Mouse (Mus musculus) kidney, embryonic 15.5 days (tissue): ENCODE results near the gene Endov. TPM values are rescaled to one million over a fixed set of nuclear protein-coding genes. Genes with fewer than 3 reads are reported as not detected.
A peak's percentile ranks its signal among the peaks of the same experiment; 100 is the strongest.

Experiments used
- ATAC-seq: fragments of 200-750 bp; cut with Nextera tagmentation; replicated peaks from 2 replicates; pipeline ENCODE4 v1.8.0; 2017; ENCODE audit warnings: moderate TSS enrichment; ENCODE audit not compliant: low FRiP score
- H3K27ac ChIP-seq: fragments of 300-500 bp; sonication (generic); 2 replicates; pipeline ENCODE4 v1.5.1; 2015; ENCODE audit warnings: mild to moderate bottlenecking, inconsistent platforms
- H3K27me3 ChIP-seq: fragments of 300-500 bp; sonication (generic); 2 replicates; pipeline ENCODE4 v1.6.1; 2015; ENCODE audit warnings: inconsistent platforms
- H3K36me3 ChIP-seq: fragments of 300-500 bp; sonication (generic); 2 replicates; pipeline ENCODE4 v1.6.1; 2015; ENCODE audit warnings: inconsistent platforms
- H3K4me1 ChIP-seq: fragments of 300-500 bp; sonication (generic); 2 replicates; pipeline ENCODE4 v1.6.1; 2015; ENCODE audit warnings: inconsistent platforms
- H3K4me2 ChIP-seq: fragments of 300-500 bp; sonication (generic); 2 replicates; pipeline ENCODE4 v1.6.1; 2015; ENCODE audit warnings: moderate library complexity, mild to moderate bottlenecking, inconsistent platforms
- H3K4me3 ChIP-seq: fragments of 300-500 bp; sonication (generic); replicated peaks from 2 replicates; pipeline ENCODE4 v1.5.1; 2015; ENCODE audit warnings: mild to moderate bottlenecking, inconsistent platforms
- H3K9ac ChIP-seq: fragments of 300-500 bp; sonication (generic); 2 replicates; pipeline ENCODE4 v1.6.1; 2015; ENCODE audit warnings: mild to moderate bottlenecking, inconsistent platforms
- H3K9me3 ChIP-seq: fragments of 300-500 bp; sonication (generic); replicated peaks from 2 replicates; pipeline ENCODE4 v1.6.1; 2016; ENCODE audit warnings: inconsistent platforms
- WGBS: fragments of 180-500 bp; shearing (Covaris S2); methylation state at CpG from one replicate; pipeline ENCODE4 v1.1.7; 2015; ENCODE audit warnings: mixed read lengths; 5-methylcytosine and 5-hydroxymethylcytosine counted together
- polyA plus RNA-seq: library from polyadenylated mRNA; unstranded; fragments of >200 nt; fragmentation: Nextera tagmentation; extraction: Ambion mirVana; gene quantifications from 2 replicates; pipeline ENCODE4 v1.2.1, GENCODE M21; 2015

Endov gene
- polyA plus RNA-seq, 1 experiment from 2014 or later, result 16.3 TPM

DNA sequence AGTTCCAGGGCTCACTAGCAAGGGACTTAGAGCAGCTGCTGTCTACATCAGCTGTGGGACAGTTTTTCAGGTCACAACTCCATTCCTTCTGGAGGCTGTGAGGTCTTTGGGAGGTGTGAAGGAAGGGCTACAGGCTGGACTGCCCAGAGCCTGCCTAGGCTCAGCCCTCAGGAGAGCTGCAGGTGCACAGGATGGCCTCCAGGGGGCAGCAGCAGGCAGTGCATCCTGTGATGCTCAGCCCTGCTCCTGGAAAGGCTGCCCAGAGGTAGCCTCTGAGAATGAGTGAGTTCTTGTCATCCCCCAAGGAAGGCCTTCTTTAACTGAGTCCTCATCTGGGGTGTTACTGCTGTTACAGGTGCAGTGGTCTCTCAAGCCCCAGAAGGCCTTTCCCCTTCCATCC, 12.5 kb downstream of the Endov start:
- peaks cover 97% of the 10 kb centered on the region for H3K36me3 ChIP-seq
- H3K9ac ChIP-seq, result no peak overlapping the region
- no peaks in the 10 kb centered on the region for H3K4me1 ChIP-seq
- H3K27ac ChIP-seq, result no peak overlapping the region
- no peak overlapping the region for H3K4me3 ChIP-seq
- no peaks in the 10 kb centered on the region for H3K27me3 ChIP-seq
- peak; percentile 68; the same call in 1 of the 2 replicates for ATAC-seq
- H3K9me3 ChIP-seq, result no peaks in the 10 kb centered on the region
- no peak overlapping the region for H3K4me2 ChIP-seq

DNA sequence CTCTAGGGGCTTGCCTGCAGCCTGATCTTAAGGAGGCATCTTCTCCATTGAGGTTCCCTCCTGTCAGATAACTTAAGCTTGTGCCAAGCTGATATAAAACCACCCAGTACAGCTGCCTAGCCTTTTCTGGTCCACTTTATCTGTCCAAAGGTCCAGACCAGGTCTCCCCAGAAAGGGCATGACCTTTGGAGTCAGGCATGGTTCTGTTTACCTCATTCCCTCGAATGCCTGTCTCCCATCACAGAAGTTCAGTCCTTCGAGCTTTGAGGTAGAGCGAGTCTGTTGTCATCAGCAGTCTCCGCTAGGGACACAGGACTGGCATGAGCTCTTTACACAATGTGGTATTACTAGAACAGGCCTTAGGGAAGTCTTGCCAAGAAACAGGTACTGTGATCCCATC, 15.2 kb downstream of the Endov start:
- 88% methylated on average over 4 of the region's 4 CpGs for WGBS
- Histone ChIP-seq H3K4me3 (no peak overlapping the region), H3K9me3 (no peaks in the 10 kb centered on the region), H3K4me2 (no peak overlapping the region), H3K4me1 (no peaks in the 10 kb centered on the region), H3K27me3 (no peaks in the 10 kb centered on the region), H3K9ac (no peak overlapping the region), H3K27ac (no peak overlapping the region), H3K36me3 (peaks cover 70% of the 10 kb centered on the region)
- ATAC-seq, result no peak

GRCm38 (mm10) chr11:119507772-119508171, 16.6 kb downstream of the Endov start:
- ATAC-seq, result no peak
- 82% methylated on average over 8 of the region's 8 CpGs for WGBS
- Histone ChIP-seq H3K4me2 (no peak overlapping the region), H3K27ac (no peak overlapping the region), H3K4me1 (0 out of 2 replicates have a peak, but pooled peaks cover 2% of the 10 kb centered on the region), H3K4me3 (no peak overlapping the region), H3K9me3 (no peaks in the 10 kb centered on the region), H3K36me3 (peaks cover 56% of the 10 kb centered on the region), H3K9ac (no peak overlapping the region), H3K27me3 (no peaks in the 10 kb centered on the region)

DNA sequence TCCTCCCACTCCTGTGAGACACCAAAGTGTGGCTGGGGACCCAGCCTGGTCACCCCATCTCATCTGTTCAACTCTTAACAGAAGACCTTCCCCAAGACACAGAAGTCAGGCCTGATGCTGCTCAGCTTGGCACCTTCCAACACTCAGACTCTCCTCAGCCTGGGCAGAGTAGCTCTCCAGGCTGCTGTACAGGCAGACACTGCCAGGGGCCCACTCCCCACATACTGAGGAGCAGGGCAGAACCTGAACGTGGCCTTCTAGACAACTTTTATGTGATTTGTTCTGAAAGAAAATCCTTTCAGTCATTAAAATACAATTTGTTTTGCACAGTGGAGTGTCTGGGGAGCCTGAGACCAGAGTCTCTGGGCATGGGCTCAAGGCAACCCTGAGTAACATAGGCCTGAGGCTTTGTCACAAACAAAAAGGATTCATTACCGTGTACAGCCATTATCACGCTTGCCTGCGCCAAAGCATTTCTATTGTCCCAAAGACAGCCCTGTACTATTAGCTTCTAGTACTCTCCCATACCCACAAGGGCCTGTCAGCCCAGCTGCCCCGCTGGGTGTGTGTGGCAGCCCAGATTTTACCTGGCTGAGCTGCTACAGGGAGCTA, 18.1 kb downstream of the Endov start:
- Histone ChIP-seq H3K27ac (no peak overlapping the region), H3K36me3 (peaks cover 41% of the 10 kb centered on the region), H3K9me3 (no peaks in the 10 kb centered on the region), H3K4me1 (peaks cover 9% of the 10 kb centered on the region; the same call in 1 of the 2 replicates), H3K4me3 (no peak overlapping the region), H3K9ac (no peak overlapping the region), H3K27me3 (peaks cover 3% of the 10 kb centered on the region), H3K4me2 (no peak overlapping the region)
- no peak for ATAC-seq
- whole genome bisulfite sequencing, result 74% methylated on average over 5 of the region's 5 CpGs

GRCm38 (mm10) chr11:119513038-119513659, 22.0 kb downstream of the Endov start:
- no peak for ATAC-seq
- 27% methylated on average over 9 of the region's 9 CpGs for WGBS
- peaks cover 5% of the 10 kb centered on the region for H3K36me3 ChIP-seq

DNA sequence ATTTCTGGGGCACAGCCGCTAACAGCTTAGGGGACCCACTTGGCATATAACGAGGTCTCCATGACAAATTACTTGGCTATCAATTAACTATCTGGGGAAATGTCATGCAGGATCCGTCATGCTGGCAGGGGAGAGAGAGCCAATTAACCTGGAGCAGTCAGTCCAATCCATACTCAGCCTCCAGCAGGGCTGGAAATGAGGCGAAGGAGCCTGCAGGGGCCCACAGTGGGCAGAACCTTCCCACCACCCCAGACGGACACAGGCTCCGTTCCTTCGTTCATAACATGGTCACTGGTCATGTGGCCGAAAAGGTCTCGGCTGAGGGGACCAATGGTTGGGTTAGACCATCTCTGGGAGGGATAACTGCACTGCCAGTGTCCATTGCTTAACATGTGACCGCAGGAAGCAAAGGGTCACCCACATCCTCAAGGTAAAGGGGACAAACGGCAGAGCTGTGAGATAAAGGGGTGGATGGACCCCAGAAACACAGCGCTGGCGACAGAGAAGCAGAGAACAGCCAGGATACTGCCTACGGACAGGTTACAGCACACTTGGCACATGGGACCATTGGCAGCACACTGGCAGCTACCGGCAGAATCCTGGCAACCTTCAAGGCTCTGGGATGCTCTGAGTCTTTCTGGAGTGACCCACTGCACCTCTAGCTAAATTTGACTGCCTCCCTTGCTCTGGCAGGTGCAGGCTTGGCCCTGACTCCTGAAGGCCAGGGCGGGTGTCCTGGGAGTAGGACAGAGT, 23.1 kb downstream of the Endov start:
- H3K4me1 ChIP-seq, result peaks cover 18% of the 10 kb centered on the region
- H3K4me2 ChIP-seq, result peak overlapping the region; percentile 56
- H3K27me3 ChIP-seq, result peaks cover 23% of the 10 kb centered on the region
- peak overlapping the region; percentile 28; the same call in 1 of the 2 replicates for H3K4me3 ChIP-seq
- H3K27ac ChIP-seq, result no peak overlapping the region
- H3K9ac ChIP-seq, result no peak overlapping the region
- no peaks in the 10 kb centered on the region for H3K9me3 ChIP-seq
- WGBS, result 52% methylated on average over 16 of the region's 16 CpGs
- ATAC-seq, result no peak
- no peaks in the 10 kb centered on the region for H3K36me3 ChIP-seq

More at GRCm38 (mm10) chr11:119513038-119513659, 22.0 kb downstream of the Endov start:
- Histone ChIP-seq H3K4me3 (no peak overlapping the region), H3K4me2 (no peak overlapping the region), H3K9ac (no peak overlapping the region), H3K9me3 (no peaks in the 10 kb centered on the region), H3K27ac (no peak overlapping the region), H3K4me1 (peaks cover 18% of the 10 kb centered on the region), H3K27me3 (peaks cover 23% of the 10 kb centered on the region)

DNA sequence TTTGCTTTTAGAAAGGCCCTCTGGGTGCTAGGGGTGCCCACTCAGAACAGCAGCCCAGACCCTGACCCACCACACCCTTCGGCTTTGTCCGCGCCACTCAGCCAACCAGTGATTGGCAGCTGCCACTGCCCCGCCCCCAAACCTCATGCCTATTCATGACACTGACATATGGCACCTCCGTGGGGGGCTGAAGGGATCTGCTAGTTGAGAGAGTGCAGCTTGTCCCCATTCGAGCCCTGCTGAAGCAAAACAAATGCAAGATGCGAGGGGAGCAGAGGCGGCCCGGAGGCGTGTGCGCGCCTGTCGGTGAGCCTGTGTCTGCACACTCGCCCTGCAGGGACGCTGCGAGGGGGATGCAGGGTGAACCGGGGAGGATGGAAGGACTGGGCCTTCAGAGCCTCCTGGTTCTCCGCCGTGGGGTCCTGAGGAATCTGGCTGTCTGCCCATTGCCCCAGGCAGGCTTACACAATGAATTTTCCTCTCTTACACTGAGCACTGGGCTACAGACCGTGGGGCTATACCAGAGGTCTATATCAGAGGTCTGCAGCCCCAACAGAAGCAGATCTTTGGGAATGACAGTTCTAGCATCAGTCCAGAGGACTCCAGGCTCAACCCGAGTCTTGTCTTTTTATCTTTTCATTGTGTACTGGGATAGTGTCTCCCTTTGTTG, 24.0 kb downstream of the Endov start:
- Histone ChIP-seq H3K36me3 (no peaks in the 10 kb centered on the region), H3K4me2 (peak overlapping the region; percentile 56), H3K9me3 (no peaks in the 10 kb centered on the region), H3K9ac (no peak overlapping the region), H3K27ac (no peak overlapping the region), H3K4me3 (peak overlapping the region; percentile 28), H3K27me3 (peaks cover 23% of the 10 kb centered on the region), H3K4me1 (peaks cover 18% of the 10 kb centered on the region)
- WGBS, result 5% methylated on average over 21 of the region's 21 CpGs
- ATAC-seq, result 0 out of 2 replicates have a peak, but pooled peaks have one; percentile 22

- H3K27me3 ChIP-seq, result peaks cover 23% of the 10 kb centered on the region
- no peak for ATAC-seq
These were observed 24.9 kb downstream of the Endov start for GRCm38 (mm10) chr11:119515823-119516676.

DNA sequence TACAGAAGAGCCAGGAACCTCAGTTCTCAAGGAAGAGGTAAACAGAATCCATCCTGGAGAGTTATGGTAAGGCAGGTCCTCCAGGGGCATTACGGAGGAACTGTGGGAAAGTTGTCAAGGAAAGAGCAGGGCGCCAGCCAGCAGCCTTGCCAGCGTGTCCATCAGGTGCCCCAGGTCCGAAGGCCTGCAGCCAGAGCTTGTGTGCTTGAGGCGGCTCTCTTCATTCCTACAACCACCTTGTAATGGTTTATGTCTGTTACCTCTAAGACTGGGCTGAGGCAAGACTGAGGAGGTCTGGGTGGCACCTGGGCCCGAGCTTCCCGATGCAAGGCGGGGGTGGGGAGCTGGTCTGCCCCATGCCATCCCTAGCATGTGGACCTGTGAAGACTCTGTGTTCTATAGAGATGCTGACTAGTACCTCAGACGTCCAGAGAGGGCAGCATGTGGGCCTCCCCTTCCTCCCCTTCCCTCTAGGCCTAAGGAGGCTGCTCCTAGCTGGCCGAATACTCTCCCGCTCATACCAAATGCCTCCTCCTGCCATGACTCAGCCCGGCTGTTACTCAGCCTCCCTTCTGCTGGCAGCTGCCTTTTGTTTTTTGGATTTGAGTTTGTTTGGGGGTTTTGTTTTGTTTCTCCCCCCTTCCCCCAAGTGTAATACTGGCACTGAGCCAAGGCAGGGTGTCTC, 25.7 kb downstream of the Endov start:
- H3K4me1 ChIP-seq, result peaks cover 18% of the 10 kb centered on the region
- H3K4me3 ChIP-seq, result no peak overlapping the region
- H3K36me3 ChIP-seq, result no peaks in the 10 kb centered on the region
- H3K4me2 ChIP-seq, result no peak overlapping the region
- ATAC-seq, result no peak
- H3K9ac ChIP-seq, result no peak overlapping the region
- H3K27ac ChIP-seq, result no peak overlapping the region
- H3K27me3 ChIP-seq, result peaks cover 23% of the 10 kb centered on the region
- WGBS, result 66% methylated on average over 12 of the region's 12 CpGs
- H3K9me3 ChIP-seq, result no peaks in the 10 kb centered on the region

More at GRCm38 (mm10) chr11:119515823-119516676, 24.9 kb downstream of the Endov start:
- Histone ChIP-seq H3K27ac (no peak overlapping the region), H3K36me3 (no peaks in the 10 kb centered on the region), H3K4me2 (no peak overlapping the region), H3K9me3 (no peaks in the 10 kb centered on the region), H3K9ac (no peak overlapping the region), H3K4me1 (peaks cover 18% of the 10 kb centered on the region), H3K4me3 (no peak overlapping the region)
- 79% methylated on average over 16 of the region's 16 CpGs for WGBS

DNA sequence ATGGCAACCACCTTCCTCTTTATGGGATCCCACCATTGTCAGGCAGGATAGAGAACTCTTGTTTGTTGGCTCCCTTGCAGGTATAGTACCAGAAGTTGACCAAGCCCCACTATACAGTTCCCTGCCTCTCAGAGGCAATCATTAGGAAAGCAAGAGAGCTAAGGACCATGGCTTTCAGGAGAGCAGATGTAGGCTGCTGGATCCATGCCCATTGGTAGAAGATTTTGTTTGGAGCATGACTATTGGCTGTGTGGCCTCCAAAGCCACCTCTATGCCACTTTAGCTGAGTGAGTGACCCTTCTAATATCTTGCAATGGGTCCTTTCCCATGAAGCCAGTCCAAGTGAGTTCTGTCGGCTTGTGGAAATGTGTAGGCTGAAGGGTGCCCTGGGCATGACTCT, 28.2 kb downstream of the Endov start:
- Histone ChIP-seq H3K36me3 (no peaks in the 10 kb centered on the region), H3K9ac (no peak overlapping the region), H3K4me2 (no peak overlapping the region), H3K4me3 (no peak overlapping the region), H3K4me1 (peaks cover 9% of the 10 kb centered on the region), H3K27ac (no peak overlapping the region), H3K27me3 (peaks cover 18% of the 10 kb centered on the region), H3K9me3 (no peaks in the 10 kb centered on the region)
- no peak for ATAC-seq
- 96% methylated on average over 1 of the region's 1 CpGs for WGBS
